12 mouse cellular contexts compared by ENCODE assay signal in the genomic region with DNA sequence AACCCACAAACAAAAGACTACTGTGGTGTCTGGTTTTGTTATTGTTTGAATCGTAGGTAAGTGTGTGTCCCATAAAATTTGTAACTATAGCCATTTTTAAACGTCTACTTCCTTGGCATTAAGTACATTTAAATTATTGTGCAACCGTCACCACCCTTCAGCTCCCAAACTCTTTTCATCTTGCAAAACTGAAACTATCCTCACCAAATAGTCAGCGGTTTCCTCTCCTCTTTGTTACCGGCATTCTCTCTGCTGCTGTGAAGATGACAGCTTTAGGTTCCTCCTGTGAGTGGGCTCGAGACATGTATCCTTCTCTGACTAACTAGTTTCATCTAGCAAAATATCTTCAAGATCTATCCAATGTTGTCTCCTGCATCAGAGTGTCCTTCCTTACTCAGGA.
"Had no signal": no experiment of that assay in that cellular context is flagged by ENCODE, and none has a peak within 500 bp of the region (broad histone marks: within the 10 kb centered on the region; RNA-seq: fewer than 3 reads in every experiment).

No protein-coding gene starts in this region.

- H3K4me3 ChIP-seq: limb, embryonic 15.5 days; liver, embryonic 13.5 days; neural tube, embryonic 13.5 days; stomach, embryonic 15.5 days had no signal

- H3K4me1 ChIP-seq: liver, embryonic 13.5 days; neural tube, embryonic 13.5 days; stomach, embryonic 15.5 days had no signal

- DNase-seq: kidney, adult 11 months; kidney, adult 9 months; liver, embryonic 13.5 days; liver, postnatal 0 days; midbrain, embryonic 14.5 days; right cerebral cortex, postnatal 14 days; thymus, adult 2 months; thymus, postnatal 25 days had no signal

- H3K9ac ChIP-seq: limb, embryonic 15.5 days; liver, embryonic 13.5 days; liver, postnatal 0 days; neural tube, embryonic 13.5 days; stomach, embryonic 15.5 days had no signal

- H3K4me2 ChIP-seq: limb, embryonic 15.5 days; liver, embryonic 13.5 days; neural tube, embryonic 13.5 days; stomach, embryonic 15.5 days had no signal

- ATAC-seq: liver, postnatal 0 days had no signal

- H3K27ac ChIP-seq: kidney, postnatal 0 days; limb, embryonic 15.5 days; liver, embryonic 13.5 days; neural tube, embryonic 13.5 days; stomach, embryonic 15.5 days had no signal

- H3K9me3 ChIP-seq: limb, embryonic 15.5 days; liver, embryonic 13.5 days; stomach, embryonic 15.5 days had no signal

- H3K36me3 ChIP-seq: liver, embryonic 13.5 days had no signal

- H3K27me3 ChIP-seq: limb, embryonic 15.5 days; liver, embryonic 13.5 days; neural tube, embryonic 13.5 days; stomach, embryonic 15.5 days had no signal
